Mouse (Mus musculus) midbrain, embryonic 11.5 days (tissue): ENCODE measurements at regions not wholly inside any gene's neighbourhood (a gene's known extent, or its start where the extent isn't known, plus 50 kb on each side); places are given as distances from the start of the nearest gene placed in this dataset.

Experiments used
- ATAC-seq: fragments of 200-750 bp; cut with Nextera tagmentation; 2 replicates; pipeline ENCODE4 v1.8.0; 2017; ENCODE audit warnings: moderate TSS enrichment, moderate library complexity; ENCODE audit not compliant: low FRiP score
- DNase-seq: peaks from one replicate; pipeline ENCODE4 v3.0.0; 2015; ENCODE audit warnings: low spot score; ENCODE audit errors: missing footprints
- H3K27ac ChIP-seq: fragments of 300-500 bp; sonication (generic); 2 replicates; pipeline ENCODE4 v1.5.1; 2014; ENCODE audit warnings: low read depth, low read length
- H3K27me3 ChIP-seq: fragments of 300-500 bp; sonication (generic); 2 replicates; pipeline ENCODE4 v1.6.1; 2014; ENCODE audit warnings: mild to moderate bottlenecking, low read length, moderate library complexity, mixed read lengths; ENCODE audit not compliant: control insufficient read depth, insufficient read depth
- H3K36me3 ChIP-seq: fragments of 300-500 bp; sonication (generic); 2 replicates; pipeline ENCODE4 v1.6.1; 2014; ENCODE audit warnings: mild to moderate bottlenecking, low read length, moderate library complexity, mixed read lengths; ENCODE audit not compliant: control insufficient read depth, insufficient read depth
- H3K4me1 ChIP-seq: fragments of 300-500 bp; sonication (generic); 2 replicates; pipeline ENCODE4 v1.6.1; 2014; ENCODE audit warnings: low read length; ENCODE audit not compliant: control insufficient read depth, insufficient read depth
- H3K4me2 ChIP-seq: fragments of 300-500 bp; sonication (generic); 2 replicates; pipeline ENCODE4 v1.6.1; 2014; ENCODE audit warnings: mild to moderate bottlenecking, moderate library complexity
- H3K4me3 ChIP-seq: fragments of 300-500 bp; sonication (generic); 2 replicates; pipeline ENCODE4 v1.5.1; 2014; ENCODE audit warnings: low read depth, low read length
- H3K9ac ChIP-seq: fragments of 300-500 bp; sonication (generic); 2 replicates; pipeline ENCODE4 v1.6.1; 2014; ENCODE audit warnings: low read length
- H3K9me3 ChIP-seq: fragments of 300-500 bp; sonication (generic); 2 replicates; pipeline ENCODE4 v1.6.1; 2016; ENCODE audit warnings: low read length; ENCODE audit not compliant: control insufficient read depth
- WGBS: fragments of 180-500 bp; shearing (Covaris S2); extraction: QIAGEN DNeasy Blood & Tissue Kit; methylation state at CpG from one replicate; pipeline ENCODE4 v1.1.7; 2014; 5-methylcytosine and 5-hydroxymethylcytosine counted together

GRCm38 (mm10) chr8:34392981-34393828 lies 281.7 kb upstream of the Gm10131 start:
- peak; percentile 66 for DNase-seq
- no peak for ATAC-seq
- H3K9ac ChIP-seq = no peak overlapping the region
- no peak overlapping the region for H3K4me3 ChIP-seq
- no peak overlapping the region for H3K4me2 ChIP-seq
- no peaks in the 10 kb centered on the region for H3K9me3 ChIP-seq
- whole genome bisulfite sequencing = 92% methylated on average over 15 of the region's 15 CpGs
- H3K4me1 ChIP-seq = peaks cover 6% of the 10 kb centered on the region
- no peak overlapping the region for H3K27ac ChIP-seq
- H3K27me3 ChIP-seq = no peaks in the 10 kb centered on the region
- no peaks in the 10 kb centered on the region for H3K36me3 ChIP-seq

DNA sequence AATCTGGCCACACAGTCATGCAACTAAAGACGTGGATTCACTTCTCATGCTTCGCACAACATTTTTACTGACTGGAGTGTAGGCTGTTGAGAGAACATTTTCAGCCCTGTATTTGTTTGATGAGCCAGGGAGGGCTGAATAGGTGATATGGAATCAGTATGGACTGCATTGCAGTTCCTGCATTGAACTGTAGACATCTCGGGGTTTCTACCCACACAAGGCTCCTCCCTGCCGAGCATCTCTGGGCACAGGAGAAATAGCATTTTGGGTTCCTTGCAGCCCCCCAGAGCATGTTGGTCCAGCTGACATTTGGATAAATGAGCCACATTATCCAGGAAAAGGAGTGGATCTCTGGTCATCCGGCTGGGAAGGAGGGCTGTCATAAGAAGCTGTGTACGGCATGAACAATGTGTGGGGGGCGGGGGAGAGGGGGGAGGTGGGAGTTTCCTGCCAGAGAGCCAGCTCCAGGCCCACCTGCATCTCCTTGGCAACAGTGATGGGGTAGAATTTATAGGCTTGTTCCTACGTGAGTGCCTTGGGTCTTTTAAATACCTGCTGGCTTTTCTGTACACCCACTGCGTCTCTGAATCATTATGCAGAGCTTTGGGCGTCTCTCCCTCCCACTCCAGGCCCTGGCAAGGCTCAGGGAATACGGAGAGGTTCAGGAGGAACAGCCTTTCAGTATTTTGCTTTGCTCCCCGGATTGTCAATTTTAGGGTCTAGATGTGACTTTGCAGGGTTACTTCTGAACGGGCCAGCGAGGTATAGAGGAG lies 280.9 kb upstream of the Gm10131 start:
- WGBS = 69% methylated on average over 14 of the region's 14 CpGs
- Histone ChIP-seq H3K9me3 (no peaks in the 10 kb centered on the region), H3K27me3 (no peaks in the 10 kb centered on the region), H3K9ac (no peak overlapping the region), H3K27ac (no peak overlapping the region), H3K4me2 (no peak overlapping the region), H3K4me1 (no peaks in the 10 kb centered on the region; the same call in 1 of the 2 replicates), H3K36me3 (no peaks in the 10 kb centered on the region), H3K4me3 (no peak overlapping the region)
- DNase-seq (peak; percentile 76), ATAC-seq (no peak)

DNA sequence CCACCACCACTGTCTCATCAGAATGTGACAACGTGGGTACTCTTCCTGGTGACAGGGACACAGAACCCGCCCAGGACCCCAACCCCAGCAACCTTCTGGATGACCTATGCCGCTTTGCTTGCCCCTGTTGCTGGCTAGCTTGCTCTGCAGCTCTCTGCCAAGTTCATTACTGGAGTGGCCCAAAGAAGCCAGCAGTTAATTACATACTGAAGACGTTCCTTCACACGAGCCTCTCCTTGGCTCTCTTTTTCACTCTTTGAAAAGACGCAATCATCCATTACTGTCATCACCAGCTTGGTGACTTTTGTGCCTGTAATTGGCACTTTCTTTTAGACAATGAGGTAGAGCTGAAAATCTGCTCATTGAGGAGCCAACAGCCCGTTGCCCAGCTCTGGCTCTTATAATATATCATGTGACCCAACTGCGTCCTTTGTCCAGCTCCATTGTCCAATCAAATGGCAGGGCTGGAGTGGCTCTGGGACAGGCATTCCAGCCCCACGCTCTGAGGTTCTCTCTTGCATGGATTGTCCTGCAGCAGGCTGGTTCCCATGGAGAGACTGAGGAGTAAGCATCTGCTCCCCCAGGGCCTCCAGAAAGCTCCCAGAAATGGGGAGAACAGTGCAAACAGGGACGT lies 274.4 kb upstream of the Gm10131 start:
- no peak overlapping the region for H3K4me3 ChIP-seq
- H3K9me3 ChIP-seq = no peaks in the 10 kb centered on the region
- H3K36me3 ChIP-seq = no peaks in the 10 kb centered on the region
- ATAC-seq (no peak), DNase-seq (peak; percentile 73)
- H3K4me2 ChIP-seq = no peak overlapping the region
- no peaks in the 10 kb centered on the region for H3K4me1 ChIP-seq
- no peak overlapping the region for H3K27ac ChIP-seq
- 81% methylated on average over 10 of the region's 10 CpGs for WGBS
- no peaks in the 10 kb centered on the region for H3K27me3 ChIP-seq
- H3K9ac ChIP-seq = no peak overlapping the region

DNA sequence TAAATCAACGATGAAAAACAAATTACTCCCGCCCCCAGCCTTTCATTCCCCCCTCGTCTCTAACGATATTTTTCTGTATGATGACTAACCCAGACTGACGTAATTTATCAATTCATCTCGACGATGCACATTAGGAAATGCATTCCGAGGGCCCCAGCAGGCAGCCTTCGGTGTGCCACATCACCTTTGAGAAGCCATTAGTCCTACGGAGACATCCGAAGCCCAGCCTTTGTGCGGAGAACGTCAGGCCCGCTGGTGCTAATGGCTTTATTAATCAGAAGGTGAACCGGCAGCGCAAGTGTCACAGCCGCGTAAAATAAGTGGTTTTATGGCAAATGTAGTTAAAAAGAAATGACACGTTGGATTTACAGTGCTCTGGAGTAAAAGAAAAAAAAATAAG lies 269.1 kb upstream of the Gm10131 start:
- H3K9me3 ChIP-seq = no peaks in the 10 kb centered on the region
- H3K27ac ChIP-seq = no peak overlapping the region
- no peaks in the 10 kb centered on the region for H3K4me1 ChIP-seq
- no peak overlapping the region for H3K4me2 ChIP-seq
- WGBS = 77% methylated on average over 19 of the region's 19 CpGs
- H3K36me3 ChIP-seq = no peaks in the 10 kb centered on the region
- peak; percentile 17 for DNase-seq
- ATAC-seq = no peak
- H3K27me3 ChIP-seq = no peaks in the 10 kb centered on the region
- no peak overlapping the region for H3K4me3 ChIP-seq
- H3K9ac ChIP-seq = no peak overlapping the region

- no peaks in the 10 kb centered on the region for H3K36me3 ChIP-seq
- no peak overlapping the region for H3K4me2 ChIP-seq
- H3K27me3 ChIP-seq = no peaks in the 10 kb centered on the region
- H3K9ac ChIP-seq = no peak overlapping the region
- no peaks in the 10 kb centered on the region for H3K9me3 ChIP-seq
- no peak overlapping the region for H3K4me3 ChIP-seq
- no peak overlapping the region for H3K27ac ChIP-seq
- 40% methylated on average over 3 of the region's 3 CpGs for WGBS
- no peaks in the 10 kb centered on the region for H3K4me1 ChIP-seq
- ATAC-seq (no peak), DNase-seq (no peak)
Measured at GRCm38 (mm10) chr8:34377154-34377553, 265.6 kb upstream of the Gm10131 start.

- Histone ChIP-seq H3K4me1 (peaks cover 5% of the 10 kb centered on the region; the same call in 1 of the 2 replicates), H3K27ac (no peak overlapping the region), H3K9ac (no peak overlapping the region), H3K9me3 (no peaks in the 10 kb centered on the region), H3K4me2 (no peak overlapping the region), H3K36me3 (no peaks in the 10 kb centered on the region), H3K27me3 (no peaks in the 10 kb centered on the region), H3K4me3 (no peak overlapping the region)
- DNase-seq (no peak), ATAC-seq (no peak)
- 90% methylated on average over 9 of the region's 9 CpGs for WGBS
Measured at GRCm38 (mm10) chr8:34374242-34374641, 262.7 kb upstream of the Gm10131 start.

- no peak overlapping the region for H3K27ac ChIP-seq
- no peaks in the 10 kb centered on the region for H3K36me3 ChIP-seq
- DNase-seq = peak; percentile 85
- H3K9me3 ChIP-seq = no peaks in the 10 kb centered on the region
- no peak overlapping the region for H3K4me2 ChIP-seq
- WGBS = 75% methylated on average over 6 of the region's 6 CpGs
- H3K4me3 ChIP-seq = no peak overlapping the region
- H3K27me3 ChIP-seq = no peaks in the 10 kb centered on the region
- peaks cover 5% of the 10 kb centered on the region; the same call in 1 of the 2 replicates for H3K4me1 ChIP-seq
- H3K9ac ChIP-seq = no peak overlapping the region
- ATAC-seq = no peak
Measured at GRCm38 (mm10) chr8:34372666-34372980, 261.1 kb upstream of the Gm10131 start.

- H3K9me3 ChIP-seq = no peaks in the 10 kb centered on the region
- no peaks in the 10 kb centered on the region for H3K27me3 ChIP-seq
- H3K27ac ChIP-seq = no peak overlapping the region
- H3K4me2 ChIP-seq = no peak overlapping the region
- H3K4me3 ChIP-seq = no peak overlapping the region
- no peak for DNase-seq
- H3K36me3 ChIP-seq = no peaks in the 10 kb centered on the region
- WGBS = 89% methylated on average over 17 of the region's 17 CpGs
- no peak for ATAC-seq
- H3K9ac ChIP-seq = no peak overlapping the region
- H3K4me1 ChIP-seq = peaks cover 5% of the 10 kb centered on the region; the same call in 1 of the 2 replicates
Measured at GRCm38 (mm10) chr8:34371973-34372665, 260.6 kb upstream of the Gm10131 start.
